Mouse (Mus musculus): ENCODE data around the gene Gm27021.
A peak's percentile ranks its signal among the peaks of the same experiment; 100 is the strongest.

The Gm27021 gene

DNA sequence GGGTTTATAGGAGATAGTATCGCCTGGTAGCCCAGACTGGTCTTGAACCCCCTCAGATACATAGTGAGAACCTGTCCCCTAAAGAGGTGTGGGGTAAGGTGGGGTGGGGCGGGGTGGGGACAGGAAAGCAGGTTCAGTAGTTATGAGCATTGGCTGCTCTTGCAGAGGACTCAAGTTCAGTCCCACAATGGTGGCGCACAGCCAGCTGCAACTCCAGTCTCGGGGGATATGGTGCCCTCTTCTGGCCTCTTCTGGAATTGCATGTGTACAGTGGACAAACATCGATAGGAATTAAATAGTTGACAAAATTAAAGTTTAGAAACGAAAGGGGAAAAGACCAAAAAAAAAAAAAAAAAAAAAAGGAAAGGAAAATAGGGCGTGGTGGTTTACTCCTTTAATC is 68.4 kb downstream of the Gm27021 start:
- DNase-seq (ENCODE audit: low spot score): peak; percentile 82

DNA sequence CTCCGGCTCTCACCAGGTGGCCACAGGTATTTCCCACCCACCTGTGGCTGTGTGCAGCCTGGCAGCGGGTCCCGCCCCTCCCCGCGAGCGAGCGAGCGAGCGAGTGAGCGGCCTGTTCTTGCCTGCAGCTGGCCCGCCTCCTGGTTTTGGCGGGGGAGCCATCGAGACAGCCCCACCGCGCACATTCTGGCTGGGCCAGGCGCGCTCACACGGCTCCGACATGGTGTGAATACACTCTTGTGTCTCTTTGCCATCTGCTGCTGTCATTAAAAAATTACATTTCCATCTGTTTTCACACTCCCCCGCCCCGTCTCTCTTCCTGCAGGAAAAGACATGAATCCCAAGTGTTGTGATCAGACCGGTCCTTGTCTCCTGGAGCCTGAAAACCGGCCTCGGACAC is 69.3 kb downstream of the Gm27021 start:
- DNase-seq (ENCODE audit: low spot score): no peak

DNA sequence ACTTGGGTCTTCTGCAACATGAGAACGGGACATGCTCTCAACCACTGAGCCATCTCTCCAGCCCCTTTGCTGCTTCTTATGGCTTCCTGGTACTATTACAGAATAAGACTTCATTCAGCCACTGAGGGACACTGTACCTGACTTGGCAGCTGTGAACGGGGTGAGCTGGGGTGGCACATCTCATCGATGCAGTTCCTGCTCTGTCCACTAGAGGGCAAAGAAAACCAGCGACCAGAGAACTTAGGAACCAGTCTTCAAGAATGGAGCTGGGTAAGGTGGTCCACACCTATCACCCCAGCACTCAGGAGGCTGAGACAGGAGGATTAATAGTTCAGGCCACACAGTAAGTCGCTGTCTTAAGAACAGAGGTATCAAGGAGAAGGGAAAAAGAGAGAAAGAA is 71.9 kb downstream of the Gm27021 start:
- peak; percentile 58 for DNase-seq (ENCODE audit: low spot score)

- DNase-seq (ENCODE audit: low spot score): no peak
Observed at GRCm38 (mm10) chr8:120594571-120594970, 73.3 kb downstream of the Gm27021 start.

DNA sequence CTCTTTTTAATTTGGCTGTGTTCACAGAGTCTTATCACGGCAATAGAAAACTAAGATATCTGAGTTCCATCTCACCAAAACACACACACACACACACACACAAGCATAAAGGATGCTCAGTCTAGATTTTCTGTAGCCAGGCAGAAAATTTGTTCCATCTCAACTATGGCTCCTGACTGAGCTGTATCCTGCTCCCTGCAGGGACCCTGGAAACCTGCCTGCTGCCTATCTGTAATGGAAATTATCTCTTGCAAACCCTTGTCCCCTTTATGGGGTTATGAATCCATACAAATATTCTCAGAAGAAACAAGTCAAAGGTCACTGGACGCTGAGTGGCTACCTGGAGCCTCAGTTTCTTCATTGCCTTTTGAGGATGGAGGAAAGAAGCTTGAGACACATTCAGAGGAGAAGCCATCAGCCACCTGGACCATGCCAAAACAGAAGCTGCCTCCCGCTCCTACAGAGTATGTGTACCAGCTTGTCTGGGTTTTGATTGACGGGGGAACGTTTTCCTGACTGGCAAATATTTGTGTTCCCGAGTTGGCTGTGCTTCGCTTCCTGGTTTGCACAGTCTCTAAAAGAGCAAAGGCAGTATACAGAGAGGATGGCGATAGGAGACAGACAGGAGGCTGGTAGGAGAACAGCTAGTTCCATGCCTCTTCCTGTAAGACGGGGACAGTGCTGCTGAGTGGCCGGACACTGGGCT is 76.1 kb downstream of the Gm27021 start:
- DNase-seq (ENCODE audit: low spot score): no peak

GRCm38 (mm10) chr8:120589921-120590320 is 78.0 kb downstream of the Gm27021 start:
- no peak for DNase-seq (ENCODE audit: low spot score)

DNA sequence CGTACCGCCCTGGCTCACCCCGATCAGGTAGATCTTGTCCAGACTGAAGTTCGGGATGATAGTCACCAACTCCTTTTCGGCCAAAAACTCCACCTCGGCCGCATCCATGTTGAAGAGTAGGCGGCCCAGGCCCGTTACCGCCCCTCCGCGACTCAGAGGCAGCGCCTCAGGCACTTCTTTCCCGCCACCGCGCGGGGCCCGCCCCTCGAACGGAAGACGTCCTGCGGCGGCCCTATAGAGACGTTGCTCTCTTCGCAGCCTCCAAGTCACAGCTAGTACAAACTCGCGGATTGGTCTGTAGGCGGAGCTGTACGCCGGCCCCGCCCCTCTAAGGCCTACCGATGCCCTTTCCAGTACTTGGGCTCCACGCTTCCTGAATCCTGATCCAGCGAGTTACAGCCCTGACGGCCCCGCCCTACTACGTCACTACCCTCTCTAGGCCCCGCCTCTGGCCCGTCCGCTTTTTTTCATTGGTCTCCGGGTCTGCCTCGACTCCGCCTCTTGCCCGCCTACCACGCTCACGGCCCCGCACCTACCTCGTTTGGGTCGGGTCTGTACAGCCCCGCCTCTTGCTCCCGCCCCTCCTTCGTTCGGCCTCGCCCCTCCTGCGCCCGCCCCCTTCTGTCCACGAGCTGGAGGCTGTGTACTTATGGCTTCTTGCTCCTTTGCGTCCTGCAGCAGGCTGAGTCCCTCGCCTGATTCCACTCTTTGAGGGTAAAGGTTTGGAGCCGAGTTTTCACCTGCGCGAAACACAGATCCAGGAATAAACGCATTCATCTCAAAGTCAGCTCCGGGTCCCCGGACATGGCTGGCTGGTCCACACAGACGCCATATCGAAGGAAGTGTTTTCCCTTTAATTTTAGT is 78.7 kb downstream of the Gm27021 start, which contains the start of gene Gins2:
TSS of gene Gins2 (minus strand) at position 397 of the 864 bp plus-strand sequence.
- DNase-seq (ENCODE audit: low spot score): peak; percentile 97

DNA sequence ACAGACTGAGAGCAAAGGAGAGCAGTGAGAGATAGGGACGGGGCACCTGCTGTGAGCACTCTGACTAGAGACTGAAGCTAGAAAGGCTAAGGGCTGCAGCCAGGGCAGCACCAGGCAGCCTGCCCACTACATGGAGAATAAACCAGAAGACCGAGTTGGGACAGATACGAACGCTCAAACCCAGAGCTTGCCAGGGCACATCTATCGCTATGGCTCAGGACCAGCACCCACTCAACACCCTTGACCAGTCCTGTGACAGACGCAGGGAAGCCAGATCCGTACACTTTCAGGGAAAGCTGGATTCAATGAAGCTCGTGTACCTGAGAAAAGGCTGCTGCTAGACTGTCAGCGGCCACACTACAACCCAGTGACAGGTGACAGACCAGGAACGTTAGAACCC is 82.4 kb downstream of the Gm27021 start:
- no peak for DNase-seq (ENCODE audit: low spot score)

GRCm38 (mm10) chr8:120581811-120582210 is 86.1 kb downstream of the Gm27021 start:
- DNase-seq (ENCODE audit: low spot score): no peak

DNA sequence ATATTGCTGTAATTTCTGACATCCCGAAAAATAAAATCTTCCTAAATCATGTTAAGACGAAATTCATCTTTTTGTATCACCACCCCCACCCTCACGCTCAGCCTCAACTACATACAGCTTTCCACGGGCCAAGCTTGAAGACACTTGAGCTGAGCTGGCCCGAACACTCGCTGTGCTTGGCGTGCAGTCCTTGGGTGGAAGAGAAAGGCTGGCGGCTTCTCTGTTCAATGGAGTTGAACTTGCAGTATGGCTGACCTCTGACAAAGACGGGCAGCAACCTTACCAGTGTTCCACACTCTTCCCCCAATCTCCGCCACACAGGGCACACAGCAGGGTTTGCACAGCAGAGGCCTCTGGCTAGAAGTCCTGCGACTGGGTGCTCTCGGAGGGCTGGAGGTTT is 86.5 kb downstream of the Gm27021 start:
- DNase-seq (ENCODE audit: low spot score): no peak

DNA sequence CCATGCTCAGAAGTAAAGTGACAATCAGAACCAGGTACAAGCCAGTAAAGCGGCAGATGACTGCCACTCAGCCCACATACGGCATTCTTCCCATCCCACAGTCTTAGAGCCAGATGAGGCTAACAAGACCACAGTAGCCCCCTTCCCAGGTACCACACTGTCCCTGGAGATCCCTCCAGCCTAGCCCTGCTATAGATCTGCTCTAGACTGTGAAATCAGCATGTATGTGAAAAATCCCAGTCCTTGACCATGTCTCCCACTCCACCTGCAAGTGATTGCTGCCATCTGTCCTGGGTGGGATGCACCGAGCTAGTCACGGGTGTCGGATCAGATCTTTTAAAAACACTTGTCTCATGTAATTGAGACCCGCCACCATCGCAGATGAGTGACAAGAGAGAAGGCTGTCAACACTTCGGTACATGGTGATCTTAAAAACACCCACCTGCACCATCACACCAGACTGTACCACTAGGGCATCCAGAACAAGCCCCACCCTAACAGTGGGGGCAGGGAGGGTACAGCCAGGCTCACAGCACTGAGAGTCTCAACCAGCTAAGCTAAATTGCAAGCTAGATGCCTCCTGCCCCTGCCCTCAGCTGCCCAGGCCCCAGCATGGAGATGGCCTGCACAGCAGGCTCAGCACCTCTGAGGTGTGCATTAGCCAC is 87.4 kb downstream of the Gm27021 start:
- no peak for DNase-seq (ENCODE audit: low spot score)

GRCm38 (mm10) chr8:120577821-120578220 is 90.1 kb downstream of the Gm27021 start:
- no peak for DNase-seq (ENCODE audit: low spot score)

DNA sequence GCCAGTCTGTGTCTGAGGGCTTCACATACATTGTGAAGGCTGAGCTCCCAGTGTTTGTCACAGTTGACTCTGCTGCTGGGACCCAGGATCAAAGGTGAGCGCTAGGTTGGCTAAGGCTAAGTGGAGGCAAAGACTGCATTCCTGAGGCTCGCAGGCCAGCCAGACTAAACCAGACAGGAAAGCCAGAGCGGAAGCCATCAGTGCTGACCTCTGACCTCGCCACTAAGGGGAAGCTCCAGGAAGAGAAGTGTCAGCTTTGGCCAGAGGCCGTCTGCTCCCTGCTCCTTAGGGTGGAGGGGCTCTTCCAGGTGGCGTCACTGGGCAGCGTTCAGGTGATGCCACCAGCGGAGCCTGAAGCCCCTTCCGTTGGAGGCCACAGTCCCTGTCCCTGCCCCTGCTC is 92.1 kb downstream of the Gm27021 start:
- no peak for DNase-seq (ENCODE audit: low spot score)

GRCm38 (mm10) chr8:120574941-120575340 is 92.9 kb downstream of the Gm27021 start:
- no peak for DNase-seq (ENCODE audit: low spot score)

DNA sequence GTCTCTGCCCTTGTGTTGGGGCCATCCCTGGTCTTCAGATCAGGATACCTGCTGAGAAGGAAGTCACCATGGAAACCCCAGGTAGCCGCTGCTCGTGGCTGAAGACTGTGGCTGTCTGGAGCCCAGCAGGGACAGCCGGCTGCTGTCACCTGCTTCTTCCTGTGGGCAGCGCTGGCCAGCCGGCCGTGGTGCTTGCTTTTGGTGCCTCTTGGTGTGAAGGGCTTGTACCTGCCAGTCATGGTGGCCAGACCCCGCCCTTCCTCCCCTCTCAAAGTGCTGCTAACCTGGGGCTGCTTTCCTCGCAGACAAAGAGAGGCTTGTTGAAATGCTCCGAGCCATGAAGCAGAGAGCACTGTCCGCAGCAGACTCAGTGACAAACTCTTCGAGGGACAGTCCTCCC is 94.0 kb downstream of the Gm27021 start:
- no peak for DNase-seq (ENCODE audit: low spot score)

DNA sequence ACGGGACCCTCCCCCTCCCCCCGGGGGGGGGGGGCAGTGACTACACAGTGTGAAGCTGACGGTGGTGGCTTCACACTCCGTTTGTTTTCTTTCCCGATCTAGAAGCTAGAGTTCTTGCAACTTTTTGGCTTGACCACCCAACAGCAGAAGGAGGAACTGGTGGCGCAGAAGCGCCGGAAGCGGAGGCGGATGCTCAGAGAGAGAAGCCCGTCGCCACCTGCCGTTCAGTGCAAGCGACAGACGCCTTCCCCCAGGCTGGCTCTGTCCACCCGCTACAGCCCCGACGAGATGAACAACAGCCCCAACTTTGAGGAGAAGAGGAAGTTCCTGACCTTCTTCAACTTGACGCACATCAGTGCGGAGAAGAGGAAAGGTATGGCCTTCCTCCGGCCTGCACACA is 95.3 kb downstream of the Gm27021 start:
- DNase-seq (ENCODE audit: low spot score): no peak

GRCm38 (mm10) chr8:120571561-120571960 is 96.3 kb downstream of the Gm27021 start:
- no peak for DNase-seq (ENCODE audit: low spot score)

GRCm38 (mm10) chr8:120569939-120570715 is 97.8 kb downstream of the Gm27021 start:
- DNase-seq (ENCODE audit: low spot score): peak; percentile 70

DNA sequence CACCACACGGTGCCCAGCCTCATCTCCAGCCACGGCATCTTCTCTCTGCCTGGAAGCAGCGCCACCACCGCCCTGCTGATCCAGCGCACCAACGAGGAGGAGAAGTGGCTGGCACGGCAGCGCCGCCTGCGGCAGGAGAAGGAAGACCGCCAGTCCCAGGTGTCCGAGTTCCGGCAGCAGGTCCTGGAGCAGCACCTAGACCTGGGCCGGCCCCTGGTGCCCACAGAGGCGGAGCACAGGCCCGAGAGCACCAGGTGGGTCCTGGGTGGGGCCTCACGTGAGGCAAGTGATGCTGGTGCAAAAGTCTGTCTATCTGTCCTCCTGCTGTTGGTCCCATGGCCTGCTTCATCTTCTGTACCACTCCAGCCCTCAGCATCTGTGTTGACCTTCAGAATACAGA is 98.8 kb downstream of the Gm27021 start:
- DNase-seq (ENCODE audit: low spot score): no peak

- DNase-seq (ENCODE audit: low spot score): no peak
Observed at GRCm38 (mm10) chr8:120568164-120568798, 99.6 kb downstream of the Gm27021 start.

DNA sequence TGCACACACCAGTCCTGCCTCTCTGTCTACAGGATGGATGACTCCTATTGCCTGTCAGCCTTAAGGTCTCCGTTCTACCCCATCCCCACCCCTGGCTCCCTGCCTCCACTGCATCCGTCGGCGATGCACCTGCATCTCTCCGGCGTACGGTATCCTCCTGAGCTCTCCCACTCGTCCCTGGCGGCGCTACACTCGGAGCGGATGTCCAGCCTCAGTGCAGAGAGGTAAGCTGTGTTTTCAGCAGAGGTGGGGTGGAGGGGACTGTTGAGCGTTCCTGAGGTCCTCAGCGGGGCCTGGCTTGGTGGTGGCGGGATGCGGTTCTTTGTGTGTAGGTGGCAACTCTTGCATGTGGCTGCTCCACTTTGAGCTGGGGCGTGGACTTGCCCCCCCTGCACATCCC is 100.1 kb downstream of the Gm27021 start:
- no peak for DNase-seq (ENCODE audit: low spot score)

DNA sequence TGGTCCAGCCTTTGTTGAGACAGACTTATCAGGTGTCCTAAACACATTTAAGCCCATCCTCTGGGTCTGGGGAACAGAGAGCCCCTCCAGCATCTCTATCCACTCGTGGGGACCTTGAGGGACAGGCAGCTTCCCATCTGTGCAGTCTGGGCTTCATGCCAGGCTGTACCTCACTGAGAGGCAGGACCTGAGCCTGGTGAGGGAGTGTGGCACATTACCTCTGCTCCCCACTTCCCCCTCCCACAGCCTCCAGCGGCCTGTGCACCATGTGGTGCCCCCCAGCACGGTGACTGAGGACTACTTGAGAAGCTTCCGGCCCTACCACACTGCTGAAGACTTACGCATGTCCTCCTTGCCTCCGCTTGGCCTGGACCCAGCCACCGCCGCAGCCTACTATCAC is 101.2 kb downstream of the Gm27021 start:
- no peak for DNase-seq (ENCODE audit: low spot score)

Measured in urinary bladder, postnatal 25 days (tissue).